Mouse (Mus musculus): ENCODE measurements around the gene Ppp1r15b. TPM values are rescaled to one million over a fixed set of nuclear protein-coding genes. Genes with fewer than 3 reads are reported as not detected.

Ppp1r15b gene
- polyA plus RNA-seq, 1 experiment from 2014 or later, result 69.7 TPM

DNA sequence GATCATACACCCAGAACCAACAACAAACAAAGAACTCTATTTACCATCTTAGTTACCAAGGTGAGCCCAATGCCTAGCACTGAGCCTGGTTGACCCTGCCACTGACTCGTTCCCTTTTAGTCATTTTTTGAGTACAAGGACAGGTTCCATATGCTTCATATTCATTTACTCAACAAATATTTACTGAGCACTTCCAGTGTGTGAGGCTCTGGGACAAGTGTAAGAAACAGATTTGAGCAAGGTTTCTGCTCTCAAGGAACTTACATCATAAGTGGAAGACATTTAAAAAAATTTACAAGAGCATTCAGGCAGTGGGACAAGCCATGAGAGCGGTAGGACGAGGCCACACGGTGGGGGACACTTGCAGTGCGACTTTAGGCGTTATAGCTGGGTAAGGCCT, 24.3 kb downstream of the Ppp1r15b start:
- no peaks in the 10 kb centered on the region; the same call in 1 of the 2 replicates for H3K27me3 ChIP-seq (ENCODE audit: control insufficient read depth, insufficient read depth, low read length)
- 83% methylated on average over 6 of the region's 6 CpGs for WGBS

DNA sequence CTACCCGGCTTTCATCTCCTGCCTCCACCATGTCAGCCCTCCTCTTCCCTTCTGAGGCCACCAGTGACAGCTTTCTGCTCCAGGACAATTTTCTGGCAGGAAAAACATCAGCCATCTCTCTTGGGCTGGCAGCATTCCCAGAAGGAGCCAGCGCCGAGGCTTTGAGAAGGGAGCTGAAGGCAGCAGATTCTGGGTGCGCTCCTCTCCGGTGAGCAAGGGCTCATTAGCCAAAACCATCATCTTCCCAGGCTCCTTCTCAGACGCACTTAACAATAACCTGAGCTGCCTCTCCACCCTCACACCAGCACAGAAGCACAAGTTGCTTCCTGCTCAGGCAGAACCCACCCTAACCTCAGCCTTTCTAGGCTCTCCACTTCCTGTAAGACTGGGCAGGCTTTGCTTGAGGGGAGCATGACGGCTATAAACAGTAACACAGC, 28.2 kb downstream of the Ppp1r15b start:
- no peak for ATAC-seq (replicated peaks; ENCODE audit: low FRiP score)

More for the DNA sequence above, 24.3 kb downstream of the Ppp1r15b start:
- no peak overlapping the region for H3K4me2 ChIP-seq (ENCODE audit: low read depth, low read length, severe bottlenecking)
- H3K4me3 ChIP-seq (ENCODE audit: low read depth, low read length), result no peak overlapping the region
- H3K27ac ChIP-seq (ENCODE audit: low read depth, low read length), result no peak overlapping the region
- H3K9ac ChIP-seq (ENCODE audit: low read length), result no peak overlapping the region
- DNase-seq (ENCODE audit: low spot score) (no peak), ATAC-seq (replicated peaks; ENCODE audit: low FRiP score) (no peak)
- H3K4me1 ChIP-seq (replicated peaks; ENCODE audit: control insufficient read depth, insufficient read depth, low read length), result no peaks in the 10 kb centered on the region
- no peaks in the 10 kb centered on the region for H3K36me3 ChIP-seq (ENCODE audit: control insufficient read depth, insufficient read depth, low read length)
- no peaks in the 10 kb centered on the region for H3K9me3 ChIP-seq (ENCODE audit: control insufficient read depth, low read length)

GRCm38 (mm10) chr1:133161559-133161958, 30.6 kb downstream of the Ppp1r15b start:
- Histone ChIP-seq H3K27me3 (ENCODE audit: control insufficient read depth, insufficient read depth, low read length) (peaks cover 34% of the 10 kb centered on the region), H3K9me3 (ENCODE audit: control insufficient read depth, low read length) (no peaks in the 10 kb centered on the region), H3K27ac (ENCODE audit: low read depth, low read length) (no peak overlapping the region), H3K4me3 (ENCODE audit: low read depth, low read length) (no peak overlapping the region), H3K4me2 (ENCODE audit: low read depth, low read length, severe bottlenecking) (no peak overlapping the region), H3K4me1 (replicated peaks; ENCODE audit: control insufficient read depth, insufficient read depth, low read length) (peaks cover 9% of the 10 kb centered on the region; the same call in 1 of the 2 replicates), H3K9ac (ENCODE audit: low read length) (no peak overlapping the region), H3K36me3 (ENCODE audit: control insufficient read depth, insufficient read depth, low read length) (no peaks in the 10 kb centered on the region)
- no peak for ATAC-seq (replicated peaks; ENCODE audit: low FRiP score)
- DNase-seq (ENCODE audit: low spot score), result no peak
- 54% methylated on average over 4 of the region's 4 CpGs for WGBS

More for the DNA sequence above, 28.2 kb downstream of the Ppp1r15b start:
- H3K4me3 ChIP-seq (ENCODE audit: low read depth, low read length), result no peak overlapping the region
- no peaks in the 10 kb centered on the region for H3K9me3 ChIP-seq (ENCODE audit: control insufficient read depth, low read length)
- H3K36me3 ChIP-seq (ENCODE audit: control insufficient read depth, insufficient read depth, low read length), result no peaks in the 10 kb centered on the region
- H3K4me1 ChIP-seq (replicated peaks; ENCODE audit: control insufficient read depth, insufficient read depth, low read length), result 0 out of 2 replicates have a peak, but pooled peaks cover 3% of the 10 kb centered on the region
- 73% methylated on average over 7 of the region's 7 CpGs for WGBS
- no peak for DNase-seq (ENCODE audit: low spot score)
- no peak overlapping the region for H3K9ac ChIP-seq (ENCODE audit: low read length)
- H3K4me2 ChIP-seq (ENCODE audit: low read depth, low read length, severe bottlenecking), result no peak overlapping the region
- H3K27me3 ChIP-seq (ENCODE audit: control insufficient read depth, insufficient read depth, low read length), result peaks cover 21% of the 10 kb centered on the region
- no peak overlapping the region for H3K27ac ChIP-seq (ENCODE audit: low read depth, low read length)

DNA sequence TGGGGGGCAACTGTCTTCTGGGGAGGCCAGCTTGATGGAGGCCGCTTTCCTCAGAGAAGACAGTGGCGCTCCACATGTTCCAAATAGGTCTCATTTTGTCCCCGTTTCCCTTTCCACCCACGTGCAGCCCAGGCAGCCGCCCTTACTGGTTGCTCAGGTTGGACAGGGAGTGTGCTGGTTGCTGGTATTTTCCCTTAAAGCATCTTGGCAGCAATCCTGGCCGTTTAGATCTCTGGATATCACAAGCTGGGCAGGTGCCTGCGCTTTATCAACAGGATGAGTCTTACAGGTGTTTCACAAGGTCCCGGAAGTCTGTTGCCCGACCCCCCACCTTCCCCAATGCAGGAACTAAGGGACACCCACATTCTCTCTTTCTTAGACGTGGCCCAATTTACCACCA, 31.1 kb downstream of the Ppp1r15b start:
- 68% methylated on average over 10 of the region's 10 CpGs for WGBS
- Histone ChIP-seq H3K4me1 (replicated peaks; ENCODE audit: control insufficient read depth, insufficient read depth, low read length) (peaks cover 9% of the 10 kb centered on the region; the same call in 1 of the 2 replicates), H3K27me3 (ENCODE audit: control insufficient read depth, insufficient read depth, low read length) (peaks cover 34% of the 10 kb centered on the region), H3K9me3 (ENCODE audit: control insufficient read depth, low read length) (no peaks in the 10 kb centered on the region), H3K4me3 (ENCODE audit: low read depth, low read length) (no peak overlapping the region), H3K4me2 (ENCODE audit: low read depth, low read length, severe bottlenecking) (no peak overlapping the region), H3K9ac (ENCODE audit: low read length) (no peak overlapping the region), H3K27ac (ENCODE audit: low read depth, low read length) (no peak overlapping the region), H3K36me3 (ENCODE audit: control insufficient read depth, insufficient read depth, low read length) (no peaks in the 10 kb centered on the region)
- ATAC-seq (replicated peaks; ENCODE audit: low FRiP score), result no peak
- no peak for DNase-seq (ENCODE audit: low spot score)

- 61% methylated on average over 8 of the region's 8 CpGs for WGBS
- no peaks in the 10 kb centered on the region for H3K9me3 ChIP-seq (ENCODE audit: control insufficient read depth, low read length)
- no peak overlapping the region for H3K4me3 ChIP-seq (ENCODE audit: low read depth, low read length)
- H3K4me2 ChIP-seq (ENCODE audit: low read depth, low read length, severe bottlenecking), result no peak overlapping the region
- H3K4me1 ChIP-seq (replicated peaks; ENCODE audit: control insufficient read depth, insufficient read depth, low read length), result peaks cover 9% of the 10 kb centered on the region; the same call in 1 of the 2 replicates
- no peak overlapping the region for H3K27ac ChIP-seq (ENCODE audit: low read depth, low read length)
- peak; percentile 41 for DNase-seq (ENCODE audit: low spot score)
- H3K27me3 ChIP-seq (ENCODE audit: control insufficient read depth, insufficient read depth, low read length), result peaks cover 36% of the 10 kb centered on the region
- H3K36me3 ChIP-seq (ENCODE audit: control insufficient read depth, insufficient read depth, low read length), result no peaks in the 10 kb centered on the region
- no peak overlapping the region for H3K9ac ChIP-seq (ENCODE audit: low read length)
- no peak for ATAC-seq (replicated peaks; ENCODE audit: low FRiP score)
These were observed 32.0 kb downstream of the Ppp1r15b start for GRCm38 (mm10) chr1:133162981-133163380.

GRCm38 (mm10) chr1:133163820-133164431, 33.0 kb downstream of the Ppp1r15b start, which contains the start of gene Plekha6:
TSS of gene Plekha6 (plus strand) at chr1:133164210.
- H3K27me3 ChIP-seq (ENCODE audit: control insufficient read depth, insufficient read depth, low read length), result peaks cover 36% of the 10 kb centered on the region
- H3K9ac ChIP-seq (ENCODE audit: low read length), result peak within 1 kb of the TSS; percentile 65
- H3K4me2 ChIP-seq (ENCODE audit: low read depth, low read length, severe bottlenecking), result peak within 1 kb of the TSS; percentile 97
- no peaks in the 10 kb centered on the region for H3K9me3 ChIP-seq (ENCODE audit: control insufficient read depth, low read length)
- peak; percentile 73 for DNase-seq (ENCODE audit: low spot score)
- H3K27ac ChIP-seq (ENCODE audit: low read depth, low read length), result no peak within 1 kb of the TSS
- H3K4me3 ChIP-seq (ENCODE audit: low read depth, low read length), result peak within 1 kb of the TSS; percentile 52
- ATAC-seq (replicated peaks; ENCODE audit: low FRiP score), result peak; percentile 60; the same call in 1 of the 2 replicates
- H3K4me1 ChIP-seq (replicated peaks; ENCODE audit: control insufficient read depth, insufficient read depth, low read length), result peaks cover 9% of the 10 kb centered on the region; the same call in 1 of the 2 replicates
- H3K36me3 ChIP-seq (ENCODE audit: control insufficient read depth, insufficient read depth, low read length), result no peaks in the 10 kb centered on the region
- WGBS, result under 1% methylated on average over 68 of the region's 68 CpGs

- Histone ChIP-seq H3K27ac (ENCODE audit: low read depth, low read length) (no peak overlapping the region), H3K27me3 (ENCODE audit: control insufficient read depth, insufficient read depth, low read length) (peaks cover 36% of the 10 kb centered on the region), H3K4me3 (ENCODE audit: low read depth, low read length) (peak overlapping the region; percentile 52), H3K36me3 (ENCODE audit: control insufficient read depth, insufficient read depth, low read length) (no peaks in the 10 kb centered on the region), H3K4me1 (replicated peaks; ENCODE audit: control insufficient read depth, insufficient read depth, low read length) (peaks cover 10% of the 10 kb centered on the region; the same call in 1 of the 2 replicates), H3K4me2 (ENCODE audit: low read depth, low read length, severe bottlenecking) (peak overlapping the region; percentile 97), H3K9me3 (ENCODE audit: control insufficient read depth, low read length) (no peaks in the 10 kb centered on the region), H3K9ac (ENCODE audit: low read length) (no peak overlapping the region)
- WGBS, result 2% methylated on average over 10 of the region's 10 CpGs
- DNase-seq (ENCODE audit: low spot score) (peak; percentile 58), ATAC-seq (replicated peaks; ENCODE audit: low FRiP score) (no peak)
These were observed 33.7 kb downstream of the Ppp1r15b start for GRCm38 (mm10) chr1:133164591-133165011.

DNA sequence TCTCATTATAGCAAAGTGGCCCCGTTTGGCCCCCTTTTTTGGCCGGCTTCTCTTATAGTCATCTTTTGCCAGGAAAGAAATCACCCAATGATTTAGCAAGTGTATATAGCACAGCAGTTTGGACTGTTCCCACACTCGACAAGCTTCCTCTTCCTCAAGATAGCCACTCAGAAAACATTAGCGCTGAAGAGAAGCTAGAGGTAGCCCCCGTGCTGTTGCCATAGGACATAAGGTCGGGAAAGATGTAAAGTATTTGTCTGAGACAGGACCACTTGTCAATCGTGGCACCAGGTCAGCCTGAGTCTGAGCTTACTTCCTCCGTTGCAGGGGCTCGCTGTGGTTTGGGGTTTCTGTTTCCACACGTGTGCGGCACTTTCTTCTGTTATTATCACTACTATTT, 34.2 kb downstream of the Ppp1r15b start:
- Histone ChIP-seq H3K4me3 (ENCODE audit: low read depth, low read length) (peak overlapping the region; percentile 52; the same call in 1 of the 2 replicates), H3K36me3 (ENCODE audit: control insufficient read depth, insufficient read depth, low read length) (no peaks in the 10 kb centered on the region), H3K9me3 (ENCODE audit: control insufficient read depth, low read length) (no peaks in the 10 kb centered on the region), H3K9ac (ENCODE audit: low read length) (no peak overlapping the region), H3K27me3 (ENCODE audit: control insufficient read depth, insufficient read depth, low read length) (peaks cover 36% of the 10 kb centered on the region), H3K27ac (ENCODE audit: low read depth, low read length) (no peak overlapping the region), H3K4me2 (ENCODE audit: low read depth, low read length, severe bottlenecking) (no peak overlapping the region), H3K4me1 (replicated peaks; ENCODE audit: control insufficient read depth, insufficient read depth, low read length) (peaks cover 10% of the 10 kb centered on the region; the same call in 1 of the 2 replicates)
- DNase-seq (ENCODE audit: low spot score) (no peak), ATAC-seq (replicated peaks; ENCODE audit: low FRiP score) (no peak)
- WGBS, result 39% methylated on average over 11 of the region's 11 CpGs
